Mouse (Mus musculus): ENCODE measurements around the gene Id3. TPM values are rescaled to one million over a fixed set of nuclear protein-coding genes. Genes with fewer than 3 reads are reported as not detected.

The Id3 gene
- total and polyA plus RNA-seq, 3 experiments: 18.3 to 116 (median 85.5) TPM

GRCm38 (mm10) chr4:136173210-136173715 lies 30.0 kb downstream of the Id3 start:
- Histone ChIP-seq H3K9me3 (replicated peaks; ENCODE audit: low read length) (no peaks in the 10 kb centered on the region), H3K27ac (ENCODE audit: insufficient read depth, low read depth) (peak overlapping the region; percentile 81), H3K79me2 (replicated peaks; ENCODE audit: control insufficient read depth, extremely low read depth, insufficient read depth, poor library complexity, severe bottlenecking) (peaks cover 30% of the 10 kb centered on the region), H3K36me3 (replicated peaks in 1 of 2; ENCODE audit: control insufficient read depth in 1 of 2, insufficient read depth in 1 of 2, low read length in 1 of 2) (peaks cover 0 to 4% of the 10 kb centered on the region in 2 experiments), H3K4me3 (replicated peaks in 1 of 3; ENCODE audit: low read depth in 2 of 3, low read length in 2 of 3, poor library complexity in 1 of 3) (peak overlapping the region; percentile 72 to 83 (median 76)), H3K4me2 (ENCODE audit: insufficient read depth, low read depth, poor library complexity, severe bottlenecking) (peak overlapping the region; percentile 95), H3K9ac (ENCODE audit: insufficient read depth, low read depth) (peak overlapping the region; percentile 76), H3K27me3 (replicated peaks) (peaks cover 9% of the 10 kb centered on the region), H3K4me1 (ENCODE audit: control insufficient read depth in 1 of 2, insufficient read depth in 2 of 2) (peaks cover 24 to 53% of the 10 kb centered on the region in 2 experiments)
- no peak for TF ChIP-seq USF2 (conservative IDR thresholded peaks at IDR 0.05; ENCODE audit: low read depth, low read length)
- 0 out of 2 replicates have a peak, but pooled peaks have one; percentile 18 for TF ChIP-seq MAX (IDR thresholded peaks at IDR 0.05; ENCODE audit: low read length)
- no peak for TF ChIP-seq E2F4 (IDR thresholded peaks at IDR 0.05; ENCODE audit: insufficient replicate concordance, low read depth, low read length)
- no peak for TF ChIP-seq IRF4 (IDR thresholded peaks at IDR 0.05; ENCODE audit: low read depth, low read length)
- peak; percentile 63 for TF ChIP-seq TCF12 (IDR thresholded peaks at IDR 0.05; ENCODE audit: low read depth, low read length)
- no peak for TF ChIP-seq EP300 (IDR thresholded peaks at IDR 0.05; ENCODE audit: low read length)
- no peak for TF ChIP-seq RCOR1 (conservative IDR thresholded peaks at IDR 0.05; ENCODE audit: low read depth, low read length)
- peak; percentile 57; the same call in 1 of the 2 replicates for TF ChIP-seq ZMIZ1 (IDR thresholded peaks at IDR 0.05; ENCODE audit: low read depth, low read length)
- peak; percentile 63; the same call in 1 of the 2 replicates for TF ChIP-seq MEF2A (IDR thresholded peaks at IDR 0.05; ENCODE audit: borderline replicate concordance, low read depth, low read length)
- 0 out of 2 replicates have a peak, but pooled peaks have one; percentile 39 for TF ChIP-seq NRF1 (IDR thresholded peaks at IDR 0.05; ENCODE audit: low read depth, low read length)
- no peak for TF ChIP-seq UBTF (IDR thresholded peaks at IDR 0.05; ENCODE audit: low read depth, low read length)
- no peak for TF ChIP-seq MAFK (IDR thresholded peaks at IDR 0.05; ENCODE audit: insufficient replicate concordance, low read length)
- no peak for TF ChIP-seq MAZ (IDR thresholded peaks at IDR 0.05; ENCODE audit: low read depth, low read length)
- TF ChIP-seq TBP (conservative IDR thresholded peaks at IDR 0.05; ENCODE audit: low read depth, low read length): no peak
- no peak for TF ChIP-seq ZC3H11A (IDR thresholded peaks at IDR 0.05; ENCODE audit: low read depth, low read length)
- TF ChIP-seq JUND (conservative IDR thresholded peaks at IDR 0.05; ENCODE audit: low read depth, low read length): no peak
- peak; percentile 61 for TF ChIP-seq POLR2A (IDR thresholded peaks at IDR 0.05; ENCODE audit: low read depth, low read length)
- TF ChIP-seq KAT2A (IDR thresholded peaks at IDR 0.05; ENCODE audit: insufficient replicate concordance, low read length): no peak
- no peak for TF ChIP-seq SMC3 (IDR thresholded peaks at IDR 0.05; ENCODE audit: low read depth, low read length)
- 0 out of 2 replicates have a peak, but pooled peaks have one; percentile 13 for TF ChIP-seq BHLHE40 (IDR thresholded peaks at IDR 0.05; ENCODE audit: low read depth, low read length)
- TF ChIP-seq ZNF384 (IDR thresholded peaks at IDR 0.05; ENCODE audit: low read depth, low read length): no peak
- no peak for TF ChIP-seq ZKSCAN1 (IDR thresholded peaks at IDR 0.05; ENCODE audit: borderline replicate concordance, low read depth, low read length)
- no peak for TF ChIP-seq PAX5 (IDR thresholded peaks at IDR 0.05; ENCODE audit: low read length)
- no peak for TF ChIP-seq RAD21 (IDR thresholded peaks at IDR 0.05; ENCODE audit: low read depth, low read length)
- TF ChIP-seq MYC (IDR thresholded peaks at IDR 0.05; ENCODE audit: low read depth, low read length): 0 out of 2 replicates have a peak, but pooled peaks have one; percentile 33
- no peak for TF ChIP-seq HCFC1 (IDR thresholded peaks at IDR 0.05; ENCODE audit: low read depth, low read length)
- peak; percentile 52; the same call in 1 of the 2 replicates for TF ChIP-seq NELFE (IDR thresholded peaks at IDR 0.05; ENCODE audit: low read depth, low read length)
- TF ChIP-seq CHD1 (IDR thresholded peaks at IDR 0.05; ENCODE audit: low read depth, low read length): no peak
- TF ChIP-seq SIN3A (IDR thresholded peaks at IDR 0.05; ENCODE audit: low read length): no peak; the same call in 1 of the 2 replicates
- TF ChIP-seq GABPA (IDR thresholded peaks at IDR 0.05; ENCODE audit: insufficient replicate concordance, low read depth, low read length): no peak
- no peak for TF ChIP-seq USF1 (IDR thresholded peaks at IDR 0.05; ENCODE audit: low read depth, low read length)
- TF ChIP-seq ELF1 (IDR thresholded peaks at IDR 0.05; ENCODE audit: low read depth, low read length): no peak; the same call in 1 of the 2 replicates
- no peak for TF ChIP-seq JUN (IDR thresholded peaks at IDR 0.05; ENCODE audit: insufficient read depth, low read depth, low read length)
- no peak for TF ChIP-seq POLR2AphosphoS2 (IDR thresholded peaks at IDR 0.05; ENCODE audit: low read depth, low read length)
- no peak; the same call in 1 of the 2 replicates for TF ChIP-seq ETS1 (conservative IDR thresholded peaks at IDR 0.05; ENCODE audit: low read depth, low read length)
- peak; percentile 34; the same call in 1 of the 2 replicates for TF ChIP-seq MXI1 (IDR thresholded peaks at IDR 0.05; ENCODE audit: low read depth, low read length)
- no peak for TF ChIP-seq CTCF (conservative IDR thresholded peaks at IDR 0.05 in 1 of 2, IDR thresholded peaks at IDR 0.05 in 1 of 2; ENCODE audit: low read depth in 2 of 2, low read length in 2 of 2)
- TF ChIP-seq CHD2 (IDR thresholded peaks at IDR 0.05; ENCODE audit: low read length): no peak
- dilution Hi-C loops (cut with MboI; ENCODE audit: extremely low pct_ligation_motif_present, extremely low pct_unique_long_range_greater_than_20kb, low sequenced_read_pairs) (no loop called here), in situ Hi-C loops (cut with MboI; ENCODE audit: low pct_ligation_motif_present, low pct_unique_long_range_greater_than_20kb, low sequenced_read_pairs) (no loop called here)
- no peak for DNase-seq (ENCODE audit: extremely low read depth)

All from CH12.LX (cell line).